ENCODE assay signal across 18 mouse cellular contexts in the genomic region with DNA sequence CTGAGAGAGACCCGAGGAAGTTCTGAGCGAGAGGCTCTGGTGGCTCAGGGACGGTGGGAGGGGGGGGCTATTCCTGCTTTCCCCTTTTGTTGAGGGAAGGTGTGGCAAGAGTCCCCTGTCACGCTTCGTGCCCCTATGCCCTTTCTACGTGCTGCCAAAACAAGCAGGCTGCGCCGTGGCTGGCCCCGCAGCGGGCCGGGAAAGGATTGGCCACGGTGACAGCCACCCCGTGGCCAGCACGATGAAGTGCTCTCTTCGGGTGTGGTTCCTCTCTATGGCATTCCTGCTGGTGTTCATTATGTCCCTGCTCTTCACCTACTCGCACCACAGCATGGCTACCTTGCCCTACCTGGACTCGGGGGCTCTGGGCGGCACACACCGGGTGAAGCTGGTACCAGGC. TPM values are rescaled to one million over a fixed set of nuclear protein-coding genes. Genes with fewer than 3 reads are reported as not detected.
A peak's percentile ranks its signal among the peaks of the same experiment; 100 is the strongest.
DNase-seq lines count a peak whose midpoint lies in the region; ATAC-seq lines count a peak whose summit lies in the region.
"Had no signal": no experiment of that assay in that cellular context is flagged by ENCODE, and none has a peak within 500 bp of the region (broad histone marks: within the 10 kb centered on the region; RNA-seq: fewer than 3 reads in every experiment).

No protein-coding gene starts in this region.

- DNase-seq in hindbrain, embryonic 10.5 days (ENCODE audit: low spot score), result no peak
- DNase-seq in R1 (ENCODE audit: low read depth, low spot score), result peak; percentile 33
- peak; percentile 88 for DNase-seq in cerebellum, adult 11-12 months
- DNase-seq in cerebellum, postnatal 25 days, result peak; percentile 80 to 85
- no peak for DNase-seq in kidney, adult 9 months
- no peak for DNase-seq in frontal cortex, postnatal 10 days (ENCODE audit: low spot score in 2 of 2)
- DNase-seq: adrenal gland, adult 2 months; gastrocnemius, postnatal 25 days; kidney, postnatal 14 days; layer of hippocampus, adult 9-11 months; liver, embryonic 13.5 days had no signal

- H3K27me3 ChIP-seq in hindbrain, embryonic 15.5 days, result no peaks in the 10 kb centered on the region
- no peaks in the 10 kb centered on the region for H3K27me3 ChIP-seq in hindbrain, embryonic 10.5 days (ENCODE audit: insufficient read depth, poor library complexity, severe bottlenecking)
- H3K27me3 ChIP-seq: embryonic facial prominence, embryonic 12.5 days; limb, embryonic 12.5 days; liver, embryonic 13.5 days; lung, embryonic 15.5 days; neural tube, embryonic 12.5 days had no signal

- H3K36me3 ChIP-seq in hindbrain, embryonic 15.5 days, result peaks cover 23% of the 10 kb centered on the region
- peaks cover 70% of the 10 kb centered on the region for H3K36me3 ChIP-seq in hindbrain, embryonic 10.5 days

- no peaks in the 10 kb centered on the region for H3K9me3 ChIP-seq in hindbrain, embryonic 15.5 days
- no peaks in the 10 kb centered on the region for H3K9me3 ChIP-seq in hindbrain, embryonic 10.5 days
- H3K9me3 ChIP-seq: embryonic facial prominence, embryonic 12.5 days; limb, embryonic 12.5 days; liver, embryonic 13.5 days; lung, embryonic 15.5 days; neural tube, embryonic 12.5 days had no signal

- peaks cover 16% of the 10 kb centered on the region for H3K4me1 ChIP-seq in hindbrain, embryonic 15.5 days (replicated peaks)
- H3K4me1 ChIP-seq in hindbrain, embryonic 10.5 days (replicated peaks), result peaks cover 4% of the 10 kb centered on the region
- H3K4me1 ChIP-seq: embryonic facial prominence, embryonic 12.5 days; limb, embryonic 12.5 days; lung, embryonic 15.5 days had no signal

- H3K27ac ChIP-seq in hindbrain, embryonic 15.5 days (replicated peaks), result peak overlapping the region; percentile 57; the same call in 1 of the 2 replicates
- H3K27ac ChIP-seq in hindbrain, embryonic 10.5 days, result no peak overlapping the region
- H3K27ac ChIP-seq: embryonic facial prominence, embryonic 12.5 days; limb, embryonic 12.5 days; liver, embryonic 13.5 days; lung, embryonic 15.5 days; macrophage; neural tube, embryonic 12.5 days had no signal

- WGBS in hindbrain, embryonic 15.5 days, result 91% methylated on average over 19 of the region's 19 CpGs
- WGBS in hindbrain, embryonic 10.5 days, result 93% methylated on average over 19 of the region's 19 CpGs

- H3K4me2 ChIP-seq in hindbrain, embryonic 15.5 days, result no peak overlapping the region
- H3K4me2 ChIP-seq: embryonic facial prominence, embryonic 12.5 days; limb, embryonic 12.5 days; liver, embryonic 13.5 days; lung, embryonic 15.5 days; midbrain, embryonic 11.5 days; neural tube, embryonic 12.5 days had no signal

- H3K9ac ChIP-seq in hindbrain, embryonic 15.5 days, result no peak overlapping the region
- H3K9ac ChIP-seq: embryonic facial prominence, embryonic 12.5 days; limb, embryonic 12.5 days; liver, embryonic 13.5 days; lung, embryonic 15.5 days; neural tube, embryonic 12.5 days had no signal

- H3K4me3 ChIP-seq in hindbrain, embryonic 15.5 days, result no peak overlapping the region
- no peak overlapping the region for H3K4me3 ChIP-seq in hindbrain, embryonic 10.5 days
- H3K4me3 ChIP-seq: embryonic facial prominence, embryonic 12.5 days; limb, embryonic 12.5 days; liver, embryonic 13.5 days; lung, embryonic 15.5 days; neural tube, embryonic 12.5 days had no signal

- no peak for ATAC-seq in hindbrain, embryonic 15.5 days (ENCODE audit: low FRiP score, low read depth)

RNA-seq across cellular contexts. Expression of a gene that starts 37.7 kb away (rescaled TPM):
- 26.8 and 30.3 TPM in 2 replicates for polyA plus RNA-seq in hindbrain, embryonic 15.5 days (2015; fragmentation: Nextera tagmentation; extraction: Ambion mirVana)
- 27.0 and 27.1 TPM in 2 replicates for polyA plus RNA-seq in hindbrain, embryonic 10.5 days (2016; fragmentation: Nextera tagmentation; extraction: Ambion mirVana)

RNA-seq across cellular contexts. Expression of a gene that starts 40.1 kb away (rescaled TPM):
- 10.8 and 12.4 TPM in 2 replicates for polyA plus RNA-seq in hindbrain, embryonic 15.5 days (2015; fragmentation: Nextera tagmentation; extraction: Ambion mirVana)
- 22.2 and 25.2 TPM in 2 replicates for polyA plus RNA-seq in hindbrain, embryonic 10.5 days (2016; fragmentation: Nextera tagmentation; extraction: Ambion mirVana)

RNA-seq across cellular contexts. Expression of a gene that starts 55.2 kb away (rescaled TPM):
- polyA plus RNA-seq in hindbrain, embryonic 15.5 days (2015; fragmentation: Nextera tagmentation; extraction: Ambion mirVana), result 7.1 and 8.6 TPM in 2 replicates
- polyA plus RNA-seq in hindbrain, embryonic 10.5 days (2016; fragmentation: Nextera tagmentation; extraction: Ambion mirVana), result 11.3 and 12.4 TPM in 2 replicates

Comparison
In these comparisons a context has a peak if more than half of its experiments do, and no peak if none do; other contexts are left out.
1. DNase-seq: peak in R1 (single experiment), cerebellum, adult 11-12 months (single experiment) and cerebellum, postnatal 25 days (2 of 2); none in hindbrain, embryonic 10.5 days (single experiment), kidney, adult 9 months (single experiment) and frontal cortex, postnatal 10 days (0 of 2).